Mouse (Mus musculus) liver, embryonic 11.5 days (tissue): ENCODE data around the gene Glce. TPM values are rescaled to one million over a fixed set of nuclear protein-coding genes. Genes with fewer than 3 reads are reported as not detected.
A peak's percentile ranks its signal among the peaks of the same experiment; 100 is the strongest.

ENCODE experiments used
- ATAC-seq: fragments of 200-750 bp; cut with Nextera tagmentation; replicated peaks from 2 replicates; pipeline ENCODE4 v1.8.0; 2017; ENCODE audit warnings: moderate number of reproducible peaks, mild to moderate bottlenecking, moderate TSS enrichment, moderate library complexity; ENCODE audit not compliant: low FRiP score
- DNase-seq: peaks from one replicate; pipeline ENCODE4 v3.0.0-alpha.2; 2017; ENCODE audit warnings: low spot score
- H3K27ac ChIP-seq: fragments of 300-500 bp; sonication (generic); 2 replicates; pipeline ENCODE4 v1.5.1; 2014; ENCODE audit warnings: mild to moderate bottlenecking, low read depth, low read length, control low read depth
- H3K27me3 ChIP-seq: fragments of 300-500 bp; sonication (generic); replicated peaks from 2 replicates; pipeline ENCODE4 v1.6.1; 2014; ENCODE audit warnings: low read length, mixed read lengths; ENCODE audit not compliant: control insufficient read depth, insufficient read depth
- H3K36me3 ChIP-seq: fragments of 300-500 bp; sonication (generic); 2 replicates; pipeline ENCODE4 v1.6.1; 2014; ENCODE audit warnings: mild to moderate bottlenecking, low read length, moderate library complexity, mixed read lengths; ENCODE audit not compliant: control insufficient read depth, insufficient read depth
- H3K4me1 ChIP-seq: fragments of 300-500 bp; sonication (generic); replicated peaks from 2 replicates; pipeline ENCODE4 v1.6.1; 2014; ENCODE audit warnings: low read length, mixed read lengths; ENCODE audit not compliant: control insufficient read depth, insufficient read depth
- H3K4me2 ChIP-seq: fragments of 300-500 bp; sonication (generic); 2 replicates; pipeline ENCODE4 v1.6.1; 2014; ENCODE audit warnings: mild to moderate bottlenecking, control low read depth, moderate library complexity
- H3K4me3 ChIP-seq: fragments of 300-500 bp; sonication (generic); 2 replicates; pipeline ENCODE4 v1.5.1; 2014; ENCODE audit warnings: low read depth, low read length, control low read depth
- H3K9ac ChIP-seq: fragments of 300-500 bp; sonication (generic); 2 replicates; pipeline ENCODE4 v1.6.1; 2014; ENCODE audit warnings: low read depth, low read length, control low read depth
- H3K9me3 ChIP-seq: fragments of 300-500 bp; sonication (generic); 2 replicates; pipeline ENCODE4 v1.6.1; 2016; ENCODE audit warnings: low read length, inconsistent platforms, mixed read lengths; ENCODE audit not compliant: control insufficient read depth
- WGBS: fragments of 180-500 bp; shearing (Covaris S2); extraction: QIAGEN DNeasy Blood & Tissue Kit; methylation state at CpG from one replicate; pipeline ENCODE4 v1.1.7; 2014; 5-methylcytosine and 5-hydroxymethylcytosine counted together
- polyA plus RNA-seq: library from polyadenylated mRNA; unstranded; fragments of >200 nt; fragmentation: Nextera tagmentation; extraction: Ambion mirVana; gene quantifications from 2 replicates; pipeline ENCODE4 v1.2.1, GENCODE M21; 2014

The Glce gene
- polyA plus RNA-seq, 1 experiment from 2014 or later, result 13.5 TPM

- Histone ChIP-seq H3K9me3 (no peaks in the 10 kb centered on the region), H3K27me3 (no peaks in the 10 kb centered on the region), H3K27ac (no peak overlapping the region), H3K4me3 (no peak overlapping the region), H3K4me2 (no peak overlapping the region), H3K9ac (no peak overlapping the region), H3K4me1 (no peaks in the 10 kb centered on the region), H3K36me3 (no peaks in the 10 kb centered on the region; the same call in 1 of the 2 replicates)
- ATAC-seq (no peak), DNase-seq (no peak)
- WGBS, result 87% methylated on average over 3 of the region's 3 CpGs
These were observed 6.6 kb downstream of the Glce start for GRCm38 (mm10) chr9:62115826-62116225.

- Histone ChIP-seq H3K9ac (no peak overlapping the region), H3K4me2 (no peak overlapping the region; the same call in 1 of the 2 replicates), H3K4me1 (no peaks in the 10 kb centered on the region), H3K36me3 (no peaks in the 10 kb centered on the region), H3K4me3 (no peak overlapping the region), H3K9me3 (no peaks in the 10 kb centered on the region), H3K27me3 (no peaks in the 10 kb centered on the region), H3K27ac (no peak overlapping the region)
- DNase-seq (no peak), ATAC-seq (no peak)
- WGBS, result 74% methylated on average over 1 of the region's 1 CpGs
These were observed 25.9 kb downstream of the Glce start for GRCm38 (mm10) chr9:62096603-62097002.

GRCm38 (mm10) chr9:62091604-62092003, 30.9 kb downstream of the Glce start:
- no peak overlapping the region for H3K4me3 ChIP-seq
- no peaks in the 10 kb centered on the region for H3K36me3 ChIP-seq
- H3K9me3 ChIP-seq, result no peaks in the 10 kb centered on the region
- H3K4me2 ChIP-seq, result no peak overlapping the region
- DNase-seq (no peak), ATAC-seq (no peak)
- no peak overlapping the region for H3K9ac ChIP-seq
- H3K27me3 ChIP-seq, result no peaks in the 10 kb centered on the region
- no peak overlapping the region for H3K27ac ChIP-seq
- 85% methylated on average over 5 of the region's 5 CpGs for WGBS
- no peaks in the 10 kb centered on the region for H3K4me1 ChIP-seq

- 55% methylated on average over 2 of the region's 2 CpGs for WGBS
- Histone ChIP-seq H3K4me1 (peaks cover 11% of the 10 kb centered on the region), H3K9me3 (no peaks in the 10 kb centered on the region), H3K36me3 (no peaks in the 10 kb centered on the region; the same call in 1 of the 2 replicates), H3K27ac (no peak overlapping the region), H3K9ac (no peak overlapping the region), H3K4me3 (no peak overlapping the region), H3K4me2 (no peak overlapping the region), H3K27me3 (no peaks in the 10 kb centered on the region)
- ATAC-seq (peak; percentile 71), DNase-seq (no peak)
These were observed 36.9 kb downstream of the Glce start for GRCm38 (mm10) chr9:62085548-62085947.

- no peak overlapping the region for H3K4me3 ChIP-seq
- no peaks in the 10 kb centered on the region for H3K9me3 ChIP-seq
- H3K36me3 ChIP-seq, result no peaks in the 10 kb centered on the region; the same call in 1 of the 2 replicates
- H3K27me3 ChIP-seq, result no peaks in the 10 kb centered on the region
- no peak overlapping the region for H3K27ac ChIP-seq
- peaks cover 11% of the 10 kb centered on the region for H3K4me1 ChIP-seq
- no peak overlapping the region for H3K4me2 ChIP-seq
- no peak overlapping the region for H3K9ac ChIP-seq
- 89% methylated on average over 4 of the region's 4 CpGs for WGBS
- DNase-seq (no peak), ATAC-seq (no peak; the same call in 1 of the 2 replicates)
These were observed 37.6 kb downstream of the Glce start for GRCm38 (mm10) chr9:62084896-62085295.

GRCm38 (mm10) chr9:62082986-62083385, 39.5 kb downstream of the Glce start:
- DNase-seq, result no peak
- ATAC-seq, result peak; percentile 81

GRCm38 (mm10) chr9:62081542-62081941, 40.9 kb downstream of the Glce start:
- no peaks in the 10 kb centered on the region for H3K27me3 ChIP-seq
- ATAC-seq (no peak), DNase-seq (no peak)
- no peaks in the 10 kb centered on the region; the same call in 1 of the 2 replicates for H3K36me3 ChIP-seq
- H3K9ac ChIP-seq, result no peak overlapping the region
- no peak overlapping the region for H3K4me2 ChIP-seq
- WGBS, result 78% methylated on average over 3 of the region's 3 CpGs
- no peak overlapping the region for H3K4me3 ChIP-seq
- H3K9me3 ChIP-seq, result no peaks in the 10 kb centered on the region
- H3K27ac ChIP-seq, result no peak overlapping the region; the same call in 1 of the 2 replicates
- peaks cover 11% of the 10 kb centered on the region for H3K4me1 ChIP-seq

More at GRCm38 (mm10) chr9:62082986-62083385, 39.5 kb downstream of the Glce start:
- Histone ChIP-seq H3K36me3 (no peaks in the 10 kb centered on the region; the same call in 1 of the 2 replicates), H3K27ac (no peak overlapping the region), H3K4me1 (peaks cover 11% of the 10 kb centered on the region), H3K9ac (no peak overlapping the region), H3K4me3 (no peak overlapping the region), H3K4me2 (no peak overlapping the region), H3K27me3 (no peaks in the 10 kb centered on the region), H3K9me3 (no peaks in the 10 kb centered on the region)
- 15% methylated on average over 2 of the region's 2 CpGs for WGBS

- no peak overlapping the region for H3K4me2 ChIP-seq
- no peak overlapping the region for H3K27ac ChIP-seq
- H3K4me3 ChIP-seq, result no peak overlapping the region
- DNase-seq, result no peak
- ATAC-seq, result no peak
- H3K36me3 ChIP-seq, result no peaks in the 10 kb centered on the region; the same call in 1 of the 2 replicates
- H3K9ac ChIP-seq, result no peak overlapping the region
- H3K27me3 ChIP-seq, result no peaks in the 10 kb centered on the region
- no peaks in the 10 kb centered on the region for H3K9me3 ChIP-seq
- H3K4me1 ChIP-seq, result peaks cover 9% of the 10 kb centered on the region
These were observed 42.3 kb downstream of the Glce start for GRCm38 (mm10) chr9:62080028-62080760.

- H3K27ac ChIP-seq, result no peak overlapping the region
- no peak overlapping the region for H3K4me3 ChIP-seq
- ATAC-seq (no peak), DNase-seq (no peak)
- H3K27me3 ChIP-seq, result no peaks in the 10 kb centered on the region
- no peaks in the 10 kb centered on the region for H3K4me1 ChIP-seq
- no peaks in the 10 kb centered on the region for H3K9me3 ChIP-seq
- H3K9ac ChIP-seq, result no peak overlapping the region
- H3K4me2 ChIP-seq, result no peak overlapping the region
- 83% methylated on average over 3 of the region's 3 CpGs for WGBS
- H3K36me3 ChIP-seq, result no peaks in the 10 kb centered on the region
These were observed 60.2 kb downstream of the Glce start for GRCm38 (mm10) chr9:62062234-62062633.
